Mouse (Mus musculus) cerebellum, postnatal 4 days (tissue): ENCODE results near the gene Layn.

ENCODE experiments used
- DNase-seq, 2 experiments: peaks; one replicate each; pipeline ENCODE4 v3.0.0; 2022; ENCODE audit warnings: low spot score in 2 of 2, mixed read lengths in 1 of 2

The Layn gene

GRCm38 (mm10) chr9:51032785-51033529, 43.9 kb downstream of the Layn start:
- no peak for DNase-seq

GRCm38 (mm10) chr9:51032291-51032690, 44.6 kb downstream of the Layn start:
- DNase-seq: no peak

- no peak for DNase-seq
Measured at GRCm38 (mm10) chr9:51031603-51032002, 45.3 kb downstream of the Layn start.

GRCm38 (mm10) chr9:51030147-51030546, 46.7 kb downstream of the Layn start:
- no peak for DNase-seq

- no peak for DNase-seq
Measured at GRCm38 (mm10) chr9:51026952-51027351, 49.9 kb downstream of the Layn start.

- DNase-seq: no peak
Measured at GRCm38 (mm10) chr9:51021123-51021795, 55.6 kb downstream of the Layn start.

GRCm38 (mm10) chr9:51020351-51020750, 56.5 kb downstream of the Layn start:
- DNase-seq: no peak

- no peak for DNase-seq
Measured at GRCm38 (mm10) chr9:51019670-51020069, 57.2 kb downstream of the Layn start.

- DNase-seq: no peak
Measured at GRCm38 (mm10) chr9:51015732-51016131, 61.2 kb downstream of the Layn start.

- DNase-seq: no peak
Measured at GRCm38 (mm10) chr9:51013644-51014043, 63.2 kb downstream of the Layn start.

- peak in 1 of 2 experiments; percentile 2 for DNase-seq
Measured at GRCm38 (mm10) chr9:51009656-51009950, 67.3 kb downstream of the Layn start.

- peak; percentile 77 to 95 for DNase-seq
Measured at GRCm38 (mm10) chr9:51008841-51009655, 67.8 kb downstream of the Layn start, which contains the start of gene Sik2. Gene Sik2 (minus strand): TSS chr9:51009073.

GRCm38 (mm10) chr9:51008068-51008840, 68.6 kb downstream of the Layn start:
- peak in 1 of 2 experiments; percentile 44 for DNase-seq

- DNase-seq: no peak
Measured at GRCm38 (mm10) chr9:51007726-51008067, 69.2 kb downstream of the Layn start.

- peak; percentile 26 to 41 for DNase-seq
Measured at GRCm38 (mm10) chr9:51006846-51007245, 70.0 kb downstream of the Layn start.
